Mouse (Mus musculus): ENCODE data around the gene Rcc2.

Rcc2 gene

GRCm38 (mm10) chr4:140700269-140701018 is at the start of gene Rcc2:
Gene Rcc2 (plus strand): TSS chr4:140700541.
- DNase-seq (ENCODE audit: low read depth, low spot score), result no peak

GRCm38 (mm10) chr4:140653835-140654583 is 46.3 kb upstream of the Rcc2 start:
- no peak for DNase-seq (ENCODE audit: low read depth, low spot score)

GRCm38 (mm10) chr4:140654798-140655197 is 45.5 kb upstream of the Rcc2 start:
- no peak for DNase-seq (ENCODE audit: low read depth, low spot score)

GRCm38 (mm10) chr4:140656529-140656928 is 43.8 kb upstream of the Rcc2 start:
- DNase-seq (ENCODE audit: low read depth, low spot score), result no peak

GRCm38 (mm10) chr4:140657681-140658575 is 42.4 kb upstream of the Rcc2 start:
- peak; percentile 74 for DNase-seq (ENCODE audit: low read depth, low spot score)

GRCm38 (mm10) chr4:140661406-140662022 is 38.8 kb upstream of the Rcc2 start:
- DNase-seq (ENCODE audit: low read depth, low spot score), result no peak

- DNase-seq (ENCODE audit: low read depth, low spot score), result no peak
These were observed 37.9 kb upstream of the Rcc2 start for GRCm38 (mm10) chr4:140662453-140662852.

- no peak for DNase-seq (ENCODE audit: low read depth, low spot score)
These were observed 37.3 kb upstream of the Rcc2 start for GRCm38 (mm10) chr4:140662882-140663585.

- no peak for DNase-seq (ENCODE audit: low read depth, low spot score)
These were observed 35.3 kb upstream of the Rcc2 start for GRCm38 (mm10) chr4:140665053-140665452.

GRCm38 (mm10) chr4:140665760-140666159 is 34.6 kb upstream of the Rcc2 start, which contains the start of gene Arhgef10l:
Gene Arhgef10l (minus strand): TSS chr4:140666012.
- no peak for DNase-seq (ENCODE audit: low read depth, low spot score)

GRCm38 (mm10) chr4:140667802-140668201 is 32.5 kb upstream of the Rcc2 start:
- DNase-seq (ENCODE audit: low read depth, low spot score), result no peak

GRCm38 (mm10) chr4:140673527-140674264 is 26.6 kb upstream of the Rcc2 start:
- DNase-seq (ENCODE audit: low read depth, low spot score), result no peak

- peak; percentile 92 for DNase-seq (ENCODE audit: low read depth, low spot score)
These were observed 25.9 kb upstream of the Rcc2 start for GRCm38 (mm10) chr4:140674345-140674926.

GRCm38 (mm10) chr4:140679038-140679437 is 21.3 kb upstream of the Rcc2 start:
- peak; percentile 75 for DNase-seq (ENCODE audit: low read depth, low spot score)

- DNase-seq (ENCODE audit: low read depth, low spot score), result peak; percentile 95
These were observed 20.5 kb upstream of the Rcc2 start for GRCm38 (mm10) chr4:140679723-140680380.

- no peak for DNase-seq (ENCODE audit: low read depth, low spot score)
These were observed 19.5 kb upstream of the Rcc2 start for GRCm38 (mm10) chr4:140680731-140681397.

GRCm38 (mm10) chr4:140683608-140684007 is 16.7 kb upstream of the Rcc2 start:
- DNase-seq (ENCODE audit: low read depth, low spot score), result no peak

- no peak for DNase-seq (ENCODE audit: low read depth, low spot score)
These were observed 16.0 kb upstream of the Rcc2 start for GRCm38 (mm10) chr4:140684141-140684871.
